Mouse (Mus musculus) layer of hippocampus, adult 8-10 months (tissue): ENCODE data around the gene 4930595D18Rik. TPM values are rescaled to one million over a fixed set of nuclear protein-coding genes. Genes with fewer than 3 reads are reported as not detected.
A peak's percentile ranks its signal among the peaks of the same experiment; 100 is the strongest.

Experiments
- DNase-seq, 2 experiments: peaks; one replicate each; pipeline ENCODE4 v3.0.0; 2022; ENCODE audit warnings: low spot score in 2 of 2
- total RNA-seq, 4 experiments: library from RNA; stranded (reverse); gene quantifications; 2 replicates each; pipeline ENCODE4 v1.2.4; 2022

4930595D18Rik gene
- total RNA-seq, 4 experiments from 2014 or later: not detected

GRCm38 (mm10) chr12:111137079-111137478 lies 47.2 kb downstream of the 4930595D18Rik start:
- no peak for DNase-seq

- no peak for DNase-seq
Measured at GRCm38 (mm10) chr12:111135953-111136352, 48.3 kb downstream of the 4930595D18Rik start.

GRCm38 (mm10) chr12:111134791-111135733 lies 49.2 kb downstream of the 4930595D18Rik start:
- DNase-seq: peak in 1 of 2 experiments; percentile 47

- no peak for DNase-seq
Measured at GRCm38 (mm10) chr12:111134169-111134568, 50.1 kb downstream of the 4930595D18Rik start.

- no peak for DNase-seq
Measured at GRCm38 (mm10) chr12:111125666-111126065, 58.6 kb downstream of the 4930595D18Rik start.

GRCm38 (mm10) chr12:111124601-111125260 lies 59.6 kb downstream of the 4930595D18Rik start:
- no peak for DNase-seq

GRCm38 (mm10) chr12:111122332-111122852 lies 61.9 kb downstream of the 4930595D18Rik start:
- no peak for DNase-seq

- DNase-seq: no peak
Measured at GRCm38 (mm10) chr12:111120976-111121645, 63.2 kb downstream of the 4930595D18Rik start.

GRCm38 (mm10) chr12:111119506-111120085 lies 64.7 kb downstream of the 4930595D18Rik start:
- DNase-seq: no peak

GRCm38 (mm10) chr12:111114593-111114992 lies 69.7 kb downstream of the 4930595D18Rik start:
- no peak for DNase-seq

GRCm38 (mm10) chr12:111111176-111111575 lies 73.1 kb downstream of the 4930595D18Rik start:
- no peak for DNase-seq

Other genes starting within 250 kb of the 4930595D18Rik start
- gene Ankrd9, start 205.5 kb downstream of the 4930595D18Rik start, total RNA-seq: 10 to 100 TPM; 12.5 to 14.0 (median 12.8) TPM
- 10 to 100 TPM; 14.9 to 19.8 (median 17.1) TPM for gene Rcor1, start 145.1 kb downstream of the 4930595D18Rik start, total RNA-seq
- gene Traf3, start 18.1 kb downstream of the 4930595D18Rik start, total RNA-seq: 10 to 100 TPM; 48.0 to 54.3 (median 53.3) TPM
- 1 to 10 TPM; 4.4 to 8.6 (median 6.9) TPM for gene Amn, start 86.6 kb upstream of the 4930595D18Rik start, total RNA-seq
- gene Cdc42bpb, start 193.2 kb upstream of the 4930595D18Rik start, total RNA-seq: 100 to 1,000 TPM; 114 to 140 (median 119) TPM
- 1 to 10 TPM in 2 of 4 experiments, under 1 TPM in 1, not detected in 1; 0.61 to 2.3 (median 1.3) TPM for gene Lbhd2, start 222.3 kb upstream of the 4930595D18Rik start, total RNA-seq
- 1 to 10 TPM; 5.0 to 7.7 (median 6.5) TPM for gene Exoc3l4, start 232.5 kb upstream of the 4930595D18Rik start, total RNA-seq